Mouse (Mus musculus): Measurements from ENCODE around the gene Taf4.

The Taf4 gene

DNA sequence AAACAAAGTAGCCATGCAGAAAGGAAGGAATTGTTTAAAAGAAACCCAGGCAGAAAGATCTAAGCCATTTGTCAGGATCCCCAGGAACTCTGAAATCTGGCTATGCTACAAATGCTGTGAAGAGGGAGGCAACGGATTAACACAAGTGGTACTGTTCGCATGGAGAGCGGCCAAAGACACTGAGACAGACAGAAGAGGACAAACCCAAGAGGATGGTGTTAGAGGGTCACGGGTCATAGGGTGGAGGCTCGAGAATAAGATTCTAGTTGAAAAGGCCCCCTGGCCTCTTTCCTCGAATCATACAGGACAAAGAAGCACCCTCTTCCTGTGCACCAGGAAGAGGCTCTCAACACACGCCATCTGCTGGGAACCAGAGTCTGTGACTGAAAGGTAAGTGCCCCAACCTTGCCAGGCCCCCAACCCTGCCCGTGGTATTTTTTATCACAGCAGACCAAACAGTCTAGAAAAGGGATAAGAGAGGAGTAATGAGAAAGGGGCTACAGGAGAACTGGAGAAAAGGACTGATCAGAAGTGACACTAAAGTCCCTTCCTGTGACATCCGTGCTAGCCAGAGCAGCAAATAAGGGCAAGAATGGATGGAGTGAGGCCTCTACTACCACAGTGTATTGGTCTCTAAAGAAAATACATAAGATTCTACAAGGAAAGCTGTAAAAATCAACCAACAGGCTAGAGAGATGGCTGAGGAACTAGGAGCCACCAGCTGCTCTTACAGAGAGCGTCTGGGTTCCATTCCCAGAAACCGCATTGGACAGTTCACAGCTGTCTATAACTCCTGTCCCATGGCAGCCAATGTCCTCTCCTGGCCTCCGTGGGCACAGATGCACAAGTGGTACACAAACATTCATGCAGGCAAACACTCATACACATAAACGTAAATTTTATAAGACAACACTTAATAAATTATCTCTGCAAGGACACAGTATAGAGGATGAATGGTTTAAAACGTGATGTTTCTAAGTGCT lies 24.6 kb downstream of the Taf4 start:
- in situ Hi-C loops (cut with MboI; ENCODE audit: low pct_unique_long_range_greater_than_20kb in 1 of 2, low sequenced_read_pairs in 2 of 2, unreplicated experiment in 1 of 2), result no loop called here

DNA sequence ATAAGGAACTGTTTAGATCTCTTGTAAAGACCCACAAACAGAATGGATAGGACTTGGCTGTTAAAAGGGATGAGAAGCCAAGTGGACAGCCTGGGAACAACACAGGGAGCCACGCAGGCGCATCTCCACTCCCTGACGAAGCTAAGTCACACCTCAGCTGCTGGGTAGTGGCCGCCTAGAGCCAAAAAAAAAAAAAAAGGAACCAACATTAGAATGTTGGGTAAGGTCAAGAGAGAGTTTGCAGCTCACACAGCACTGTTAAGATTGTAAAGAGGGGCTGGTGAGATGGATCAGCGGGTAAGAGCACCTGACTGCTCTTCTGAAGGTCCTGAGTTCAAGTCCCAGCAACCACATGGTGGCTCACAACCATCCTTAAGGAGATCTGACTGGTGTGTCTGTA lies 27.6 kb downstream of the Taf4 start:
- in situ Hi-C loops (cut with MboI; ENCODE audit: low pct_unique_long_range_greater_than_20kb in 1 of 2, low sequenced_read_pairs in 2 of 2, unreplicated experiment in 1 of 2), result no loop called here

DNA sequence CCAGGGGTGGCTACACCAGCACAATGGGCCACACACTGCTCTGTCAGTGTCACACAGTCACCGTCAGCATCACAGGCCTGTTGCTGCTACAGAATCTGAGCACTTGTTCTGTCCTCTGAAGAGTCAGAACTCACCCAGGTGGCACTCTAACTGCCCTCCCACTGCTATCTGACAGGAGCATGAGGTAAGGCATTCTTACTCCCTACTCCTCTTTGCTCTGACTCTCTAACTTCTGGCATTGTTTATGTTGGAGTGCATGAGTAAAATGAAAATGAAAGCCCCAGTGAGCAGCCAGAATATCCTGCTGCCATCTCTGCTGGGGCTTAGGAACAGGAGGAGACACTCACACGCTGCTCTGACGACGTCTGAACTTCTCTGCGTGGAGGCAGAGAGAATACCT lies 28.8 kb downstream of the Taf4 start:
- in situ Hi-C loops (cut with MboI; ENCODE audit: low pct_unique_long_range_greater_than_20kb in 1 of 2, low sequenced_read_pairs in 2 of 2, unreplicated experiment in 1 of 2), result no loop called here

DNA sequence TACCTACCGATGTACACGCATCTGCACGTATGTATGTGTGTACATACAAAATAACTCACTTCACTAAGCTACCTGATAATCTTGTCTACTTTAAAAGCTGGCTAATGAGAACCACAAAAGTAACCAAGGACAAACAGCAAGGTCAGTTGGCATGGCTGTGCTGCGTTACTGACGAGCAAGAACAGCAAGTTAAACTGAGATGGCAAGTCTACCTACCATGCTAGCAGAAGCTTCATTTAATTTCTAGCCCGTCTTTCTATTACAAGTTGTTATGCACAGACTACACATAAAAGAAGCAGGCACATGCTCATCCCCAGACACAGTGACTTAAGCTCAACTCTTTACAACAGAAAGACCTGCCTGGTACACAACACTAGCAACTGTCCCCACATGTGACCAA lies 29.9 kb downstream of the Taf4 start:
- in situ Hi-C loops (cut with MboI; ENCODE audit: low pct_unique_long_range_greater_than_20kb in 1 of 2, low sequenced_read_pairs in 2 of 2, unreplicated experiment in 1 of 2), result no loop called here

DNA sequence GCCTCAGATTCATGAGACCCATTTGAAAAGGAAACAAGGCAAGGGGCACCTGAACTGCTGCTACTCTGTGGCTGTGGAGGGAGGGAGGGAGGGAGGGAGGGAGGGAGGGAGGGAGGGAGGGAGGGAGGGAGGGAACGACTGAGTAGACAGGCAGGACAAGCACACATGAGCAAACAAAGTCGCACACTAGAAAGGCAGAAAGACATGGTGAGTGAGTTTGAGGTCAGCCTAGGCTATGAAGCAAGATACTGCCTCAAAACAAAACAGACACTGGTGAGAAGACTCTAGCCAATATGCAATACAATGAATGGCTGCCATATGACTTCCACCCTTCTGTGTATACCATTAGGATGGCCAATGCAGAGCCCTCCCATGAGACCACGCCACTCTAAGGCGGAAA lies 31.4 kb downstream of the Taf4 start:
- in situ Hi-C loops (cut with MboI; ENCODE audit: low pct_unique_long_range_greater_than_20kb in 1 of 2, low sequenced_read_pairs in 2 of 2, unreplicated experiment in 1 of 2), result no loop called here

DNA sequence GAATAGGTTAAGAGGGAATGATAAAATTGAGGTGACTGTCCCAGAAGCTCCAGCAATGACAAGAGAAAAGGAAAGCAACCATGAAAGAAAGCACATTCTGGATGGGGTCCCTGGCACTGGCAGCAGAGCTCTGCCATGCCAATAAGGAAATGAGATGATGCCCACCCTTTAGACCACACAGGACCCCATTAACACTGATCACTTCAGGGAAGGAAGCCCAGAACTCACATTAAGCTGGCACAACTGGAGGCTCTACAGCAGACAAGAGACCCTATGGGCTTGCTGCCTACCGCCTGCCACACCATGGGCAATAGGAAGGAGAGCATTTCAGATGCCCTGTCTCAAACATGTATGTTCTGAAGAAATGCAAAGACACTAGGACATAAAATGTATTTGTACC lies 34.8 kb downstream of the Taf4 start:
- in situ Hi-C loops (cut with MboI; ENCODE audit: low pct_unique_long_range_greater_than_20kb in 1 of 2, low sequenced_read_pairs in 2 of 2, unreplicated experiment in 1 of 2), result no loop called here

DNA sequence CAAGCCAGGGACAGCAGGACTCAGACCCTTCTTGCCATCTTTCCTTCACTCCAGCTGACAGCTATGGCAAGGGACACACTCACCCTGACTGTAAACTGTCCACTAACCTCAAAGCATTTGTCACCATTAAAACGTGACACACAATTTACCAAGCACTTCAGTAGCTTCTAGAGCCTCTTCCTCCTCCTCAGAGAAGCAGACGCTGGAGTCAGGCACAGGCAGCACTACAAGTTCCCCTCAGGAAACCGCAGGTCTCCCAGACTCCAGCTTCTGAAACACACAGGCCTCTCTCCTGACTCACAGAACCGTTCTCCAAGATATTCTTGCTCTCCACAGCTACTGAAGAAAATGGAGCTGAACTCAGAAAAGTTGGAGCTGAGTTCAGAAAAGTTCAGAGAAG lies 39.4 kb downstream of the Taf4 start:
- in situ Hi-C loops (cut with MboI; ENCODE audit: low pct_unique_long_range_greater_than_20kb in 1 of 2, low sequenced_read_pairs in 2 of 2, unreplicated experiment in 1 of 2), result no loop called here

DNA sequence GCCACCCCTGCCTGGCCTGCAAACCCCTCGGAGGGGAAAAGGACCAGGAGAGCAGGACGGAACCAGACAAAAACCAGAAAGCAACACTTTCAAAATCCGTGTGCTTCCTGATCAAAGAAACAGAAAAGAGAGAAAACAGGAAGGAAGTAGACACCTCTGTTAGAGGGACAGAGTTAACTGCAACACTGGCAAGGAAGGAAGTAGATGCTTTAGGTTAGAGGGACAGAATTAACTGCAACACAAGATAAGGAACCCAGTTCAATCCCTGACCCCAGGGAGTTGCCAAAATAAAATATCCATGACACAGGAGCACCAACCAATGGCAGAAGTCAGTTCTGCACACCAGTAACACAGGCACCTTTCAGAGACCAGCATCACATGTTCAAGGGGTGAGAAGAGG lies 42.3 kb downstream of the Taf4 start:
- in situ Hi-C loops (cut with MboI; ENCODE audit: low pct_unique_long_range_greater_than_20kb in 1 of 2, low sequenced_read_pairs in 2 of 2, unreplicated experiment in 1 of 2), result no loop called here

DNA sequence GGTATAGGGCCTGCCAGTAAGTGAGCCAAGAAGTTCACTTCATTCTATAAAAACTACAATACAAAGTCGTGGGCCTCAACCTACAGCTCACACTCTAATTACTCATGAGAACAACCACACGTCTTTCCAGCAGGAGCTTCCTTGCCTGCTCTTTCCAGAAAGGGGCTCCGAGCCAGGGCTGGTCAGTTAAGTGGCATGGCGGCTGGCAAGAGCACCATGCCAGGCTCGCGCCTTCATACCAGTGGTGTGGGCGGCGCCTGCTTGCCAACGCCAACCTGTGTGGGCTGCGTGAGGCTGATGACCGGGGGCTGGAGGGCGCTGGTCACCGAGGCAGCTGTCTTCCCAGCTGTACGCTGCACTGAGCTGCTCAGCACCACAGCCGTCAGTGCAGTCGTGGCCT lies 44.7 kb downstream of the Taf4 start:
- in situ Hi-C loops (cut with MboI; ENCODE audit: low pct_unique_long_range_greater_than_20kb in 1 of 2, low sequenced_read_pairs in 2 of 2, unreplicated experiment in 1 of 2), result no loop called here

DNA sequence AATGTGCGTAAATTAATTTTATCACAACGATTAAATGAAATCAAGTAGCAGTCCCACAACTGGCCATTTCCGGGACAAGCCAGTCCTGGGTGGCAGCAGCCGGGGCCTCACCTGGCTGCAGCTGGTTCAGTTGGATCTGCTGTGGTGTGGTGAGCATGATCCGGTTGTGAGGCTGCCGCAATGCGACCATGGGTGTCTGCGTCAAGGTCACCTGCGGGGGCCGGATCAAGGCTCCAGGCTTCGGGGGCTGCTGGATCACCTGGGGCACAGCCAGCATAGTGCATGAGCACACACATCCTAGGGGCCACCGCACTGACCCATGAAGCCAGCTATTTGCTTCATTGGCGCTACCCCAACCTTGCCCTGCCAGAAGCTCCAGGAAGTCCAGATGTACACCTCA lies 47.3 kb downstream of the Taf4 start:
- in situ Hi-C loops (cut with MboI; ENCODE audit: low pct_unique_long_range_greater_than_20kb in 1 of 2, low sequenced_read_pairs in 2 of 2, unreplicated experiment in 1 of 2), result loop anchor here in 1 of 2 experiments (10.0 kb wide), 1 partner anchor 116 kb away; the partner anchor contains the start of genes Psma7 and Ss18l1

DNA sequence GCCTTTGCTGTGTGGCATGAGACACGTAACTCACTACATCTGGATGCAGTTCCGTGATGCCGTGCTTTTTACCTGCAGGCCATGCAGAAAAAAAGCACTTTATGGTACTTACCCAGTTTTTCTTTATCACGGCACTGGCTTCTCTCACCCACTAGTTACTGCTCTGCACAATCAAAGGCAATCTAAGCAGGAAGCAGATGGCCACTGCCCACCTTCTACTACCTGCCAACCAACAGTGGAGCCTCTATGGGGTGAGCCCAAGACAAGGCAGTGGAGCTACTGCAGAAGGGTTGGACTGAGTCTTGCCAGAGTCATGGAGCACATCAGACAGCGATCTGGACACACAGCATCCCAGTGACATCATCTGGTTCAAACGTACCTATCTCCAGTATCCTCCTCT lies 52.4 kb downstream of the Taf4 start:
- in situ Hi-C loops (cut with MboI; ENCODE audit: low pct_unique_long_range_greater_than_20kb in 1 of 2, low sequenced_read_pairs in 2 of 2, unreplicated experiment in 1 of 2), result loop anchor here (5.0 to 10.0 kb wide), 2 partner anchors 121 to 123 kb away; partner anchors contain the start of genes Psma7 (in 1 of the 2) and Ss18l1 (in 1 of the 2)

DNA sequence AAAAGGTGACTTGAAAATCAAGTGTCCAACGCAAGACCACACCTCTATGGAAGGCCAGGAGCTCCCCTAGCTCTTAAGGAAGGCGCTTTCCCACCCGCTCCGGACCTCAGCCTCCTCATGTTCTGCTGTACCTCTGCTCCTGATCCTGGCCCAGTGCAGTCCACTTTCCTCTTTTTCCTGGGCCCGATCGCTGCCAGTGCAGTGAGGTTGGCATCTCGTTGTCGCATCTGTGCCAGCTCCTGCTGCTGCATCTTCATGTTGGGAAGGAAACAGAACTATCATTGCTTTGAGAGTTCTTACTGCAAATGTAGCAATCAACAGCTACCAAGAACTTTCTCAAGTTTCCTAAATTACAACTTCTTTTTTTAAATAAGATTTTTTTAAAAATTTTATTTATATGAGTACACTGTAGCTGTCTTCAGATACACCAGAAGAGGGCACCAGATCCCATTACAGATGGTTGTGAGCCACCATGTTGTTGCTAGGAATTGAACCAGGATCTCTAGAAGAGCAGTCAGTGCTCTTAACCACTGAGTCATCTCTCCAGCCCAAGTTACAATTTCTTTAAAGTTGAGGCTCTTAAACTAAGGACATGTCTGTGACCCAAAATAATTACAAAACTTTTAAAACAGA lies 55.3 kb downstream of the Taf4 start:
- in situ Hi-C loops (cut with MboI; ENCODE audit: low pct_unique_long_range_greater_than_20kb in 1 of 2, low sequenced_read_pairs in 2 of 2, unreplicated experiment in 1 of 2), result loop anchor here (5.0 to 10.0 kb wide), 2 partner anchors 124 to 126 kb away; partner anchors contain the start of genes Psma7 (in 1 of the 2) and Ss18l1 (in 1 of the 2)

DNA sequence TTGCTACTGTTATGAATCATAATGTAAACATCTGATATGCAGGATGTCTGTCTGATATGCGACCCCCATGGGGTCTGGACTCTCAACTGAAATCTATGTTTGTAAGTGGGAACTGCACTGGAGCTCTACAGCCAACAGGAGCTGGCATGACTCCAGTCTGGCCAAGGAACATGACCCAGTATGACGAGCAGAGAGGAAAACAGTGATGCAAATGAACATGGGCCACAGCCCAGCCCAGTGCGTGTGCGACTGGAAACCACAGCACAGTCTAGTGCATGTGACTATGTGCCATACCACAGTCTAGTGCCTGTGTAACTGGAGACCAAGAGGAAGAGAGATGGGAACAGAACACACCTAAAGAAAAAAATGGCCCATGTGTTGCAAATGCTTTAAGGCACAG lies 56.4 kb downstream of the Taf4 start:
- in situ Hi-C loops (cut with MboI; ENCODE audit: low pct_unique_long_range_greater_than_20kb in 1 of 2, low sequenced_read_pairs in 2 of 2, unreplicated experiment in 1 of 2), result loop anchor here (5.0 to 10.0 kb wide), 2 partner anchors 125 to 127 kb away; partner anchors contain the start of genes Psma7 (in 1 of the 2) and Ss18l1 (in 1 of the 2)

DNA sequence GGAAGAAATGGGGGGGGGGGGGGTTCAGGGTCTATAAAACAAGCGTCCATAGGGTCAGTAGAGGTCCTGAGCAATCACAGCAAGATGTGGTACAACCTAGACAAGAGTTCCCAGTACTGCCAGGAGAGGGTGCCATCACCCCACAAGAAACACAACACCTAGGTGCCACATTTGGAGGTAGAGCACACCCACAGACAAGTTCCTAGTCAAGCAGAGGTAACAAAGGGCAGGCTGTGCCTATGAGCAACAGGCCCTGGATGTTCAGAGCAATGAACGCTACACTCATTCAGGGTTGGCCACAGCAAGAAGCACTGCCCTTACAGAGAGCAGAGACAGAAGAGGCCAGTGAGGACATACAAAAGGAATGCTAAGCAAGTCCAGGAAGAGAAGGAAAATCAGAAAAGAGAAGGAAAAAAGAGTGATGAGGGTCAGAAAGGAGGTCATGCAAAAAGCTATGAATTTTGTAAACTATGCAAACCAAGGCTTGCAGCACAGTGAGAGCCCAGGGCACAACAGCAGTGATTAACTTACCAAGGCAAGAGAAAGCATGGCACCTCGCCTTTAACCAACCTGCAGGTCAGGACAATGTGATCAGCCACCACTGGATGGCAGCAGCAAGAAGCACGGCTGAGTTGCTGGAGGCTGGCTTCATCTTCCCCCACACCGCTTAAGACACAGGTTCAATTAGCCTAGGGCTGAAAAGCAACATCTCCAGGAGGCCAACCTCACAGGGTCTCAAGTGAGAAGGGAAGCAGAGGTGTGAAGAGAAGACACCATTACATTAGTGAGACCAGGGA lies 59.4 kb downstream of the Taf4 start:
- in situ Hi-C loops (cut with MboI; ENCODE audit: low pct_unique_long_range_greater_than_20kb in 1 of 2, low sequenced_read_pairs in 2 of 2, unreplicated experiment in 1 of 2), result no loop called here

DNA sequence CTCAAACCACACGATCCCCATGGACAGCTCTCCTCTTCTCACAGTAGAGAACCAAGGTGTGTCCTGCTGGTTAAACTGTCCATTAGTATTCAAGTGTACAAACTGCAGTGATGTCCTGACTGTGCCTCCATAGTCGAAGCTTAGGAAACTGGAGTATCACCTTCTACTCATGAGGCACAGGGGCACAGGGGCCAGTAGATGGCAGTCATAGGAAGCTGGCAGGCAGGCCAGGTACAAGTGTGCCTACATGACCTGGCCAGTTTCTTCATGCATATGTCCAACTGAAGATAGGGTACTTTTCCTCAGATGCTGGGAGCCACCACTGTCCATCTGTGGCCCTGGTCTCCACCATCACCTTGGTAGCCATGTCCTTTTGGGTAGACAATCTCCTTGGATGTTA lies 62.2 kb downstream of the Taf4 start:
- in situ Hi-C loops (cut with MboI; ENCODE audit: low pct_unique_long_range_greater_than_20kb in 1 of 2, low sequenced_read_pairs in 2 of 2, unreplicated experiment in 1 of 2), result no loop called here

DNA sequence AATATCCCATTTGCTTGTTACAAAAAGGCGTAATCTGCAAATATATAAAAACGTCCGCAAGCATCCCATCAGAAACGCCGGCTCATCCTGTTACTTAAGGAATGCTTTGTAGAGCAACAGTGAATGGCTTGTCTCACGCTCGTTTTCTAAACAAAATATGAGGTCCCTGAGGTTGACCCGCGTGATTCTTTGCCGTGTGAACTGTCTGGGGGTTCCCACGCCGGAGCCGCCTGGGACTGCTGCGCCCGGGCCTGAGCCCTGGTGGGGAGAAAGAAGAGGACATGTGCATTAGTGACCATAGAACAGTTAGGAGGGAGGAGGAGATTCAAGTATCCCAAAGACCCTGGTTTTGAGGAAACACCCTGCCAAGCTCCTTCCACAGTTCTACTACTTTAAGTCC lies 63.1 kb downstream of the Taf4 start:
- in situ Hi-C loops (cut with MboI; ENCODE audit: low pct_unique_long_range_greater_than_20kb in 1 of 2, low sequenced_read_pairs in 2 of 2, unreplicated experiment in 1 of 2), result no loop called here

DNA sequence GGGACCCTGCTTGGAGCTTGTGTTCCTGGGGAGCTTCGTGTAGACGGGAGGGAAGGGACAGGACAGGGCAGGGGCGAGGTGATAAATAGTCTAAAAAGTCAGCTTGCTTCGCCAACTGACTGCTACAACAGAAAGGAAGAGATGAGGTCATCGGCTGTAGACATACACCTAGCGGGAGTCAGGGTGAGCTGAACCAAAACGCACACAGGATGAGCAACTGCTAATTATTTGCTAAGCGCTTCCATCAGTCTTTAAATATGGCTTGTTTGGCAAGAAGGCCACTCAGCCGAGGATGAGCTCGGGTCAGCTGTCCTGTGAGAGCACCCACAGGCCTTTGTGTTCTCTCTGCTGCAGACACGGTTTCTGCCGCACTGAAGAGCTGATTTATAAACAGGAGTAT lies 63.5 kb downstream of the Taf4 start:
- in situ Hi-C loops (cut with MboI; ENCODE audit: low pct_unique_long_range_greater_than_20kb in 1 of 2, low sequenced_read_pairs in 2 of 2, unreplicated experiment in 1 of 2), result no loop called here

DNA sequence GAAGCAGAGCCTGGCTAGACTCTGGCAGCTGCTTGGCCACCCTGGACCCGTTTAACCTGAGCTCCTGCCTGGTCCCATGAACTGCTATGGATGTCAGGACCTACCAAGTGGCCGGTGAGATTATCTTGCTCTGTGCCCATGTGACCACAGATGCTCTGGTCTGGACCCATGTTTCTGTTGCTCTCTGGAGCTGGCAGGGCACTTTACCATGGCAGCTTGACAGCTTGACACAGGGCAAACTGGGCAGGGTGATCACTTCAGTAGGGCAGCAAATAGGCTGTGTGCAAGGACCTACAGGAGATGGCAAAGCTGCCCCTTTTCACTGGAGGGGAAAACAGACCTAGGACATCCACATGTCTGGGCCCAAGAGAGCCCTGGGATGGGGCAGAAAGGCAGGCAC lies 79.5 kb downstream of the Taf4 start:
- in situ Hi-C loops (cut with MboI; ENCODE audit: low pct_unique_long_range_greater_than_20kb in 1 of 2, low sequenced_read_pairs in 2 of 2, unreplicated experiment in 1 of 2), result no loop called here

DNA sequence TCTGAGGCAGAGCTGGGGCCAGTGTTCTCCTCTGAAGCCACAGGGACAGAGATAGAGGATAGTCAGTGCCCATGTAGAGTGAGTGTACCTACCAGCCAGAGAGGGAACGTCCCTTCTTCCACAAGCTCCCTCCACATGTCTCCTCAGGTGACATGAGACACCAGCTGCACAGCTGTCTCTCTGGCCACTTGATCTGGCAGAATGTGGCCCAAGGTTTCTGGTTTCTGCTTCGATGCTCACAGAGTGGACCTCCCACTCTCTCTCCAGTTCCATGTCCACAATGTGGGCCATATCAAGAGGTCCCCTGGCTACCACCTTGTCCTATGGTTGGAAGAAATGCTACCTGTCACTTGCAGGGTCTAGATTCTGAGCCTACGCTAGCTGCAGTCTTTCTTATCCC lies 85.4 kb downstream of the Taf4 start:
- in situ Hi-C loops (cut with MboI; ENCODE audit: low pct_unique_long_range_greater_than_20kb in 1 of 2, low sequenced_read_pairs in 2 of 2, unreplicated experiment in 1 of 2), result no loop called here
